Mouse (Mus musculus) forebrain, embryonic 16.5 days (tissue): ENCODE data around the gene Ankrd36. TPM values are rescaled to one million over a fixed set of nuclear protein-coding genes. Genes with fewer than 3 reads are reported as not detected.
"Not testable (repeated sequence)": the region's sequence is repeated elsewhere in the genome, so short reads cannot be mapped to it uniquely, and the experiment has no call there.

Experiments
- ATAC-seq: fragments of 200-750 bp; cut with Nextera tagmentation; 2 replicates; pipeline ENCODE4 v1.8.0; 2017; ENCODE audit warnings: mild to moderate bottlenecking, moderate library complexity
- H3K27ac ChIP-seq: fragments of 300-500 bp; sonication (generic); 2 replicates; pipeline ENCODE4 v1.5.1; 2014; ENCODE audit warnings: low read length, control low read depth
- H3K27me3 ChIP-seq: fragments of 300-500 bp; sonication (generic); replicated peaks from 2 replicates; pipeline ENCODE4 v1.6.1; 2014; ENCODE audit warnings: low read length; ENCODE audit not compliant: control insufficient read depth, insufficient read depth
- H3K36me3 ChIP-seq: fragments of 300-500 bp; sonication (generic); 2 replicates; pipeline ENCODE4 v1.6.1; 2014; ENCODE audit not compliant: control insufficient read depth, insufficient read depth
- H3K4me1 ChIP-seq: fragments of 300-500 bp; sonication (generic); replicated peaks from 2 replicates; pipeline ENCODE4 v1.6.1; 2014; ENCODE audit warnings: low read length; ENCODE audit not compliant: control insufficient read depth, insufficient read depth
- H3K4me2 ChIP-seq: fragments of 300-500 bp; sonication (generic); 2 replicates; pipeline ENCODE4 v1.6.1; 2014; ENCODE audit warnings: mild to moderate bottlenecking, low read length, control low read depth
- H3K4me3 ChIP-seq: fragments of 300-500 bp; sonication (generic); replicated peaks from 2 replicates; pipeline ENCODE4 v1.5.1; 2014; ENCODE audit warnings: mild to moderate bottlenecking, low read length, control low read depth
- H3K9ac ChIP-seq: fragments of 300-500 bp; sonication (generic); replicated peaks from 2 replicates; pipeline ENCODE4 v1.6.1; 2014; ENCODE audit warnings: low read depth, low read length, control low read depth
- H3K9me3 ChIP-seq: fragments of 300-500 bp; sonication (generic); 2 replicates; pipeline ENCODE4 v1.6.1; 2016; ENCODE audit warnings: low read length; ENCODE audit not compliant: control insufficient read depth
- WGBS: fragments of 180-500 bp; shearing (Covaris S2); extraction: QIAGEN DNeasy Blood & Tissue Kit; methylation state at CpG from one replicate; pipeline ENCODE4 v1.1.7; 2014; 5-methylcytosine and 5-hydroxymethylcytosine counted together
- polyA plus RNA-seq: library from polyadenylated mRNA; unstranded; fragments of >200 nt; fragmentation: Nextera tagmentation; extraction: Ambion mirVana; gene quantifications from 2 replicates; pipeline ENCODE4 v1.2.1, GENCODE M21; 2015

Gene Ankrd36
- polyA plus RNA-seq, 1 experiment from 2014 or later: not detected

- Histone ChIP-seq H3K36me3 (no peaks in the 10 kb centered on the region), H3K27me3 (no peaks in the 10 kb centered on the region), H3K9me3 (no peaks in the 10 kb centered on the region), H3K27ac (no peak overlapping the region), H3K4me2 (no peak overlapping the region), H3K4me1 (peaks cover 13% of the 10 kb centered on the region), H3K4me3 (no peak overlapping the region), H3K9ac (no peak overlapping the region)
- 94% methylated on average over 1 of the region's 1 CpGs for WGBS
- no peak for ATAC-seq
Observed at GRCm38 (mm10) chr11:5543281-5543680, 26.2 kb upstream of the Ankrd36 start.

- H3K9ac ChIP-seq, H3K27ac ChIP-seq, ATAC-seq, H3K9me3 ChIP-seq, H3K4me2 ChIP-seq, H3K36me3 ChIP-seq, H3K27me3 ChIP-seq, H3K4me3 ChIP-seq: not testable (repeated sequence)
- H3K4me1 ChIP-seq: peaks cover 13% of the 10 kb centered on the region
- WGBS: 95% methylated on average over 1 of the region's 1 CpGs
Observed at GRCm38 (mm10) chr11:5544709-5545108, 24.8 kb upstream of the Ankrd36 start.

GRCm38 (mm10) chr11:5545457-5545856 is 24.0 kb upstream of the Ankrd36 start:
- H3K9me3 ChIP-seq: no peaks in the 10 kb centered on the region
- no peaks in the 10 kb centered on the region for H3K36me3 ChIP-seq
- no peak overlapping the region for H3K4me3 ChIP-seq
- ATAC-seq: no peak
- H3K27ac ChIP-seq: no peak overlapping the region
- 89% methylated on average over 4 of the region's 4 CpGs for WGBS
- no peak overlapping the region for H3K9ac ChIP-seq
- peaks cover 10% of the 10 kb centered on the region for H3K4me1 ChIP-seq
- H3K4me2 ChIP-seq: no peak overlapping the region
- no peaks in the 10 kb centered on the region for H3K27me3 ChIP-seq

DNA sequence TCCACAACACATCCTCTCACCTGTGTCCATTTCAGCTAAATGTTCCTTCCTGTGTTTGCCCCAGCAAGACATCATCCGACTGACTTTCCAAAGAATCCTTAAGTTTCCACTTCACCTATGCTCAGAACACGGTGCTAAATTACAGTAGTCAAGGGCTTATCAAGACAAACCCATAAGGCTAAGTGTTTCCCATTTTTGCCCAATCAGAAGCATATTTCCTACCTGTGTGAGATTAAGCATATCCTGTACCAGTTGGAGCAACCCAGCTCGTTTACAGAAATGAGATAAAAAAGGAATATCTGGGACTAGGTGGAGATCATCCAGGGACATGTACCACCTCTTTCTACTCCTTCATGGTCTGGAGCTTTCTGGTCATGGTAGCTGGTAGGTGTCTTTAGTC is 22.8 kb upstream of the Ankrd36 start:
- Histone ChIP-seq H3K36me3 (no peaks in the 10 kb centered on the region), H3K27me3 (no peaks in the 10 kb centered on the region), H3K4me2 (no peak overlapping the region), H3K9me3 (no peaks in the 10 kb centered on the region), H3K4me1 (0 out of 2 replicates have a peak, but pooled peaks cover 2% of the 10 kb centered on the region), H3K9ac (no peak overlapping the region), H3K27ac (no peak overlapping the region), H3K4me3 (no peak overlapping the region)
- ATAC-seq: no peak
- WGBS: 89% methylated on average over 3 of the region's 3 CpGs

- no peaks in the 10 kb centered on the region for H3K36me3 ChIP-seq
- ATAC-seq: no peak
- 84% methylated on average over 5 of the region's 5 CpGs for WGBS
- H3K9ac ChIP-seq: no peak overlapping the region
- no peak overlapping the region for H3K27ac ChIP-seq
- no peaks in the 10 kb centered on the region for H3K4me1 ChIP-seq
- H3K4me3 ChIP-seq: no peak overlapping the region
- no peak overlapping the region for H3K4me2 ChIP-seq
- no peaks in the 10 kb centered on the region for H3K9me3 ChIP-seq
- no peaks in the 10 kb centered on the region for H3K27me3 ChIP-seq
Observed at GRCm38 (mm10) chr11:5551430-5551829, 18.1 kb upstream of the Ankrd36 start.

GRCm38 (mm10) chr11:5551931-5552330 is 17.6 kb upstream of the Ankrd36 start:
- no peak overlapping the region for H3K4me3 ChIP-seq
- H3K4me2 ChIP-seq: no peak overlapping the region
- H3K27ac ChIP-seq: no peak overlapping the region
- H3K27me3 ChIP-seq: no peaks in the 10 kb centered on the region
- no peak overlapping the region for H3K9ac ChIP-seq
- no peaks in the 10 kb centered on the region for H3K9me3 ChIP-seq
- WGBS: 62% methylated on average over 1 of the region's 1 CpGs
- H3K36me3 ChIP-seq: no peaks in the 10 kb centered on the region
- no peaks in the 10 kb centered on the region for H3K4me1 ChIP-seq
- no peak for ATAC-seq

DNA sequence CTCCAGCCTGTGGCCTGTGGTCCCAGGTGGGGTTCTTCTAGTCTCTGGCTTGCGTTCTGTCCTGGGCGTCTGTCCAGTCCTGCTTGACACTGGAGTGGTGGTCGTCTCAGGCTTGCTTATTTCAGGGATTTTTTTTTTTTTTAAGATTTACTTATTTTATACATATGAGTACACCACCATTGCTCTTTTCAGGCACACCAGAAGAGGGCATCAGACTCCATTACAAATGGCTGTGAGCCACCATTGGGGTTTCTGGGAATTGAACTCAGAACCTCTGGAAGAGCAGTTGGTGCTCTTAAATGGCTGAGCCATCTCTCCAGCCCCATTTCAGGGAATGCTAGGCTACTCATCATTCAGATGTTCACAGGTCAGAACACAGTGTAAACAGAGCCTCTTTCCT is 9.2 kb upstream of the Ankrd36 start:
- Histone ChIP-seq H3K36me3 (no peaks in the 10 kb centered on the region), H3K4me3 (no peak overlapping the region), H3K4me1 (0 out of 2 replicates have a peak, but pooled peaks cover 3% of the 10 kb centered on the region), H3K4me2 (no peak overlapping the region), H3K9ac (no peak overlapping the region), H3K27me3 (no peaks in the 10 kb centered on the region), H3K9me3 (no peaks in the 10 kb centered on the region), H3K27ac (no peak overlapping the region)
- 85% methylated on average over 3 of the region's 3 CpGs for WGBS
- ATAC-seq: no peak

DNA sequence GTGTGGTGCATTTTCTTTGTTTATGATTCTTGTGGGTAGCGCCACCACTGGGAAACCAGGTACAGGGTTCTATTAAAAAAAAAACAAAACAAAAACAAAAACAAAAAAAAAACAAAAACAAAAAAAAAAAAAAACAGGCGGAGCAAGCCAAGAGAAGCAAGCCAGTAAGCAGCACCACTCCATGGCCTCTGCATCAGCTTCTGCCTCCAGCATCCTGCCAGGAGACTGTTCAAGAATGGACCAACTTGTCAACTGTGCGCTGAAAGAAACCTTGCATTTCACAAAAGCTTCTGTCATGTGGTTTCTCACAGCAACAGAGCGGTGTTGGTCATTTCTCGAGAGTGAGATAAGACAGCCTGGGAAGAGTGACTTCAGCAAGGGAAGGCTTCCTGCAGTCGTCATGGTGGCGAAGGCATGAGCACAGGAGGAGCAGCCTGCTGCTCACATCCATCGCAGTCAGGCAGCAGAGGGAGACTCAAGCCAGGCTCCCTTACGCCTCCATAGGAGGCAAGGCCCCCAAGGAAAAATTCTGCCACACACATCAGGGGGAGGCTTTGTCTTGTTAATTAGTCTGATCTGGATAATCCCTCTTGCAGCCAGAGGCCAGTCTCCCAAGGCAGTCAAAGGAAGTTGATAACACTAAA is 6.7 kb upstream of the Ankrd36 start:
- ATAC-seq: peak; percentile 45; the same call in 1 of the 2 replicates
- H3K9me3 ChIP-seq: no peaks in the 10 kb centered on the region
- WGBS: 19% methylated on average over 9 of the region's 9 CpGs
- no peak overlapping the region for H3K9ac ChIP-seq
- no peaks in the 10 kb centered on the region for H3K36me3 ChIP-seq
- H3K27me3 ChIP-seq: no peaks in the 10 kb centered on the region
- H3K4me1 ChIP-seq: 0 out of 2 replicates have a peak, but pooled peaks cover 3% of the 10 kb centered on the region
- H3K4me2 ChIP-seq: no peak overlapping the region
- H3K27ac ChIP-seq: no peak overlapping the region
- no peak overlapping the region for H3K4me3 ChIP-seq

GRCm38 (mm10) chr11:5563898-5564297 is 5.6 kb upstream of the Ankrd36 start:
- no peaks in the 10 kb centered on the region for H3K36me3 ChIP-seq
- H3K4me3 ChIP-seq: no peak overlapping the region
- H3K27ac ChIP-seq: no peak overlapping the region
- H3K4me2 ChIP-seq: no peak overlapping the region
- 0 out of 2 replicates have a peak, but pooled peaks cover 3% of the 10 kb centered on the region for H3K4me1 ChIP-seq
- ATAC-seq: no peak
- H3K9me3 ChIP-seq: no peaks in the 10 kb centered on the region
- no peak overlapping the region for H3K9ac ChIP-seq
- whole genome bisulfite sequencing: 56% methylated on average over 6 of the region's 6 CpGs
- H3K27me3 ChIP-seq: no peaks in the 10 kb centered on the region

GRCm38 (mm10) chr11:5565596-5565995 is 3.9 kb upstream of the Ankrd36 start:
- H3K36me3 ChIP-seq: no peaks in the 10 kb centered on the region
- no peaks in the 10 kb centered on the region for H3K9me3 ChIP-seq
- no peak overlapping the region for H3K4me3 ChIP-seq
- no peak overlapping the region for H3K9ac ChIP-seq
- WGBS: 84% methylated on average over 3 of the region's 3 CpGs
- no peak for ATAC-seq
- no peak overlapping the region for H3K4me2 ChIP-seq
- H3K4me1 ChIP-seq: 0 out of 2 replicates have a peak, but pooled peaks cover 3% of the 10 kb centered on the region
- no peak overlapping the region for H3K27ac ChIP-seq
- H3K27me3 ChIP-seq: no peaks in the 10 kb centered on the region
